Mouse (Mus musculus) WW6 (cell line): Measurements from ENCODE around the gene Tent4a.

Experiments
- DNase-seq: peaks from one replicate; pipeline ENCODE4 v3.0.0-alpha.2; 2013; ENCODE audit warnings: low read depth, low spot score

Gene Tent4a

GRCm38 (mm10) chr13:69481634-69482505, 52.5 kb downstream of the Tent4a start:
- no peak for DNase-seq

- no peak for DNase-seq
Measured at GRCm38 (mm10) chr13:69481026-69481425, 53.4 kb downstream of the Tent4a start.

DNA sequence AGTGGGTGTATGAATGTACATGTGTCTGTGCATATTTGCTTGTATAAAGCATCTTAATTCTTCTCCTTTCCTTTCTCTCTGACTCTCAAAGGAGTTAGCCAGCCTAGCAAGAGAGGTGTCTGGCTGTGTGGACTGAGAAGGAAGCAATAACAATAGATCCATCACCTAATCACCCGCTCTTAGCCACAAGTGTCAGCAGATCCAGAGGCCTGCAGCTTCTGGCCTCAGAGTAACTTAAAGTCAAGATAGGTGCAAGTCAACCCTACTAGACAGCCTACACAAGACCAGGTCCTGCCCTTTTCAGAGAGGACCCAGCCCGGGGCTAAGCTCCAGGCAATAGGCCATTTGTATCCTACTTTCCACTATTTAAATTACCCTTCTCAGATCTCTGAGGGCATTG, 54.5 kb downstream of the Tent4a start:
- DNase-seq, result no peak

DNA sequence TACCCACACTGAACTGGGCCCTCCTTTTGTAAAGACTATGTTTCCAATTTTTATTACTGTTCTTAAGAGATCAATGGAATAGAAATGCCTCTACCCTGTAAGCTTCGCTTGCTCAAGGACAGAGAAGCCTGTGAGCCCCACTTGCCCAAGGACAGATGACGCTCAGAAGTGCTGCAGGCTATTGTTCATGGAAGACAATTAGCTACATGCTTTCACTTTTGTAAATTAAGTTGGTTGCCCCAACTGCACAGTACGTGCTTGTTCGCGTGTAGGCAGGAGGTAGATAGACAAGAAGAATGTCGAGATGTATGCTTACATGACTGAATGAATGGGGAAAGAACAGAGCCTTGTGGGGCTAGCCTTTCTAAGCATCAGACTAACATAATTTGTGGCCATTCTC, 55.7 kb downstream of the Tent4a start:
- no peak for DNase-seq

DNA sequence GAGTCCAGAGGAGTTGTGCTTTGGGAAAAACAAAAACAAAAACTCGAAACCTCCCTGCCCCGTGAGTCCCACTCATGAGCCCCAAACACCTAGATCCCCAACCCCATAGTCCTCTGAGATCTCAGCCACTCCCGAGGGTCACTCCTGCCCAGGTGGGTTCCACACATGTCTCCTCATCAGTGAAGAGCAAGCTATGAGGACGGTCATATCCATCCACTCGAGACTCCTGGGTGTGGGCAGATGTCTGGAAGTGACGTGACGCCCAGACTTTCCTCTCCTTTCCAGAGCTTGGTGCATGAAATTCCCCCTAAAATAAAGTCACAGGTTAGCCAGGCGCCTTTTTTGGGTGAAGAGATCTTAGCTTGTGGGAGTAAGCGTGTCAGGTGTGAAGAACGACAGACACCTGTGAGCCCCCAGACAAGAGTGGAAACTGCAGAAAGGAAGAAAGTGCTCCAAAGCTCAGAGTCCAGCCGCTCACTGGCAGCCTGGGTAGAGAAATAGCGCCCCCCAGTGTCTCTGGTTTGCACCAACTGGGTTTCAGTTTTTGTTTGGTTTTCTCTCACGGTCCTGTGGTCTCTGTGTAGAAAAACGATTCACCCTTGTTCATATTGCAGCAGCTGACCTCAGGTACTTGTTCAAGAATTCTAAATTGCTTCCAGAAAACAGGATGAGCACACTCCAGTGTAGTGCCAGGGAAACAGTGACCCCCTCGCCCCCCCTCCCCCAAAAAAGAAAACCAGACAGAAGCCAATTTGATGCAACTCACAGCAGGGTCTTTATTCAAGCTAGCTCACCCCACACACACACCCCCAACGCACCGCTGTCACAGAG, 73.6 kb downstream of the Tent4a start:
- DNase-seq, result peak; percentile 18

DNA sequence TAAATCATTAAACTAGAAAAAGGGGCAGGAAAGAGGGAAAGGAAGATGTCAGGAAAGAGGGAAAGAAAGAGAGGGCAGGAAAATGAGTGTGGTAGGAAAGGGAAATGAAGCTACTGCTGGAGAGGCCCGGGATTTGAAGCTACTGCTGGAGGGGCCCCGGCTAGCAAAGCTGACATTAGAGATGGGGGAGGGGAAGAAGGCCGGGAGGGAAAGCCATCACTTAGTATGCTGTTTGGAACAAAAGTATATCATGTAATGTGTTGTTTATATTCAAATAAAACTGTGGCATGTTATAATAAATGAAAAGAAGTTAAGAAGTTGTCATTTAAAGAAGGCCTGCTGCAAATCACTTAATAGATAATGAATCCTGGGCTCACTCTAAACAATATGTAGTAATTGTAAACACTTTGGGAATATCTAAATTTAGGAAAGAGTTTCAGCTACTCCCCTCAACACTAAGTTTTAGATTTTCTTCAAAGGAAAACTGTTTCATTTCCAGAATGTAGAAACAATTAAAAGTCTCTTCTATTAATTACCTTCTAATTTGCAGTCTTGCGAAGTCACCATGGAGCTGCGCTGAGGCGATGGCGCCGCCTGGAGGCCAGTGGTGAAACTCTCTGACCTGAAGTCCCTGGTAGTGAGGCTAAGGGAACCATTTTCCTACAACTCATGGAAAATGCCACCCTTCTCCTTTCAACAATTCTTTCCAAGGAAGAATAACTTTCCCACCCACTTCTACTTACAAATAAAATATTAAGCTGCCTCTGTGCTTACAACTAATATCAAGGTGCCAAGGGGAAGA, 74.6 kb downstream of the Tent4a start:
- peak; percentile 20 for DNase-seq

GRCm38 (mm10) chr13:69458891-69459290, 75.5 kb downstream of the Tent4a start:
- DNase-seq, result no peak

DNA sequence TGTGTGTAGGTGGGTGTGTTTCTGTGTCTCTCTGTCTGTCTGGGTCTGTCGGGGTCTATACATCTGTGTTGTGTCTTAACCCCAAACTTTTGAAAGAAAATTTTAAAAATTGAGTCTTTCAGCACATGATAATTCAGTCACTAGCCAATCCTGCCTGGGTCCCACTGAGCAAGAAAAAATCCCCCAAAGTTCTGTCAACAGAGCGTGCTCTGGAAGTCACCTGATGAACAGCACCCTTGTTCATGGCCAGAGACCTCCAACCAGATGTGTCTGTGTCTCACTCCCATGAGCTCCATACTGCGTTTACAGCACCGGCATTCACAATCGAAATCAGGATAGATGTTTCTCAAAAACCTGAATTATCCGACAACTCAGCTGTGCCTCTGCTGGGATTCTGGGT, 76.0 kb downstream of the Tent4a start:
- no peak for DNase-seq

DNA sequence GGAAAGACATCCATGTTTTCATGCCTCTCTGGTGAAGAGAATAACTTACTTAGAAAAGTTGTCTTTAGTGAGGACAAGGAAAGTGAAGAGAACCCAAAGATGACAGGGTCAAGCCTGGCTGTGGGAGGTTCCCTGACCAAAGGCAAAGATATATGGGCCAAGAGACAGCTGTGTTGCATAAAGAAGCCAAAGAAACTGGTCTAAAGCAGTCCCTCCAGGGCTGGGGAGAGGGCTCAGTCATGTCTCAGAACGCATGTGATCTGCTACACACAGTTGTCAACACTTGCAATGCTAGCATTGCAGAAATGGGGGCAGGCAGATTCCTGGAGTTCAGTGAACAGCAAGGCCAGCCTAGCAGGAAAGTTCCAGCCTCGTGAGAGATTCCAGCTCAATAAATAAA, 77.3 kb downstream of the Tent4a start:
- DNase-seq, result no peak

- no peak for DNase-seq
Measured at GRCm38 (mm10) chr13:69456641-69457040, 77.8 kb downstream of the Tent4a start.

- no peak for DNase-seq
Measured at GRCm38 (mm10) chr13:69455476-69456175, 78.8 kb downstream of the Tent4a start.
